Mouse (Mus musculus) bone marrow, adult 2 months (tissue): ENCODE measurements around the gene Cpt1a.

Experiments used
- CTCF ChIP-seq: fragments of 200-500 bp; IDR thresholded peaks from 2 replicates; pipeline ENCODE4 v1.5.1; 2011; ENCODE audit warnings: low read length, control low read depth; ENCODE audit not compliant: control insufficient read depth, insufficient read depth
- POLR2A ChIP-seq: fragments of 200-500 bp; IDR thresholded peaks from 2 replicates; pipeline ENCODE4 v1.6.1; 2011; ENCODE audit warnings: low read depth, mild to moderate bottlenecking, control low read depth, low read length, borderline replicate concordance; ENCODE audit not compliant: control insufficient read depth

- TF ChIP-seq CTCF (no peak), POLR2A (no peak)
Measured at GRCm38 (mm10) chr19:3378614-3379013, 56.5 kb downstream of the Cpt1a start.
